Mouse (Mus musculus) heart, embryonic 15.5 days (tissue): ENCODE results near the gene Hist2h3b. TPM values are rescaled to one million over a fixed set of nuclear protein-coding genes. Genes with fewer than 3 reads are reported as not detected.
"Not testable (repeated sequence)": the region's sequence is repeated elsewhere in the genome, so short reads cannot be mapped to it uniquely, and the experiment has no call there.

ENCODE experiments used
- ATAC-seq: fragments of 200-750 bp; cut with Nextera tagmentation; replicated peaks from 2 replicates; pipeline ENCODE4 v1.8.0; 2017; ENCODE audit warnings: low read depth, moderate TSS enrichment; ENCODE audit not compliant: insufficient number of reproducible peaks, insufficient read depth, low FRiP score
- H3K27ac ChIP-seq: fragments of 300-500 bp; sonication (generic); 2 replicates; pipeline ENCODE4 v1.5.1; 2015; ENCODE audit warnings: mild to moderate bottlenecking, inconsistent platforms
- H3K27me3 ChIP-seq: fragments of 300-500 bp; sonication (generic); 2 replicates; pipeline ENCODE4 v1.6.1; 2015; ENCODE audit warnings: inconsistent platforms
- H3K36me3 ChIP-seq: fragments of 300-500 bp; sonication (generic); 2 replicates; pipeline ENCODE4 v1.6.1; 2015; ENCODE audit warnings: mild to moderate bottlenecking, inconsistent platforms
- H3K4me1 ChIP-seq: fragments of 300-500 bp; sonication (generic); replicated peaks from 2 replicates; pipeline ENCODE4 v1.6.1; 2015; ENCODE audit warnings: inconsistent platforms
- H3K4me2 ChIP-seq: fragments of 300-500 bp; sonication (generic); 2 replicates; pipeline ENCODE4 v1.6.1; 2015; ENCODE audit warnings: inconsistent platforms, mild to moderate bottlenecking, moderate library complexity
- H3K4me3 ChIP-seq: fragments of 300-500 bp; sonication (generic); 2 replicates; pipeline ENCODE4 v1.5.1; 2015; ENCODE audit warnings: mild to moderate bottlenecking, inconsistent platforms
- H3K9ac ChIP-seq: fragments of 300-500 bp; sonication (generic); 2 replicates; pipeline ENCODE4 v1.6.1; 2015; ENCODE audit warnings: mild to moderate bottlenecking, inconsistent platforms
- H3K9me3 ChIP-seq: fragments of 300-500 bp; sonication (generic); replicated peaks from 2 replicates; pipeline ENCODE4 v1.6.1; 2016; ENCODE audit warnings: inconsistent platforms
- WGBS: fragments of 180-500 bp; shearing (Covaris S2); methylation state at CpG from one replicate; pipeline ENCODE4 v1.1.7; 2015; ENCODE audit warnings: mixed read lengths; 5-methylcytosine and 5-hydroxymethylcytosine counted together
- polyA plus RNA-seq: library from polyadenylated mRNA; unstranded; fragments of >200 nt; fragmentation: Nextera tagmentation; extraction: Ambion mirVana; gene quantifications from 2 replicates; pipeline ENCODE4 v1.2.1, GENCODE M21; 2015

Hist2h3b gene
- polyA plus RNA-seq, 1 experiment from 2014 or later, result 31.1 TPM

DNA sequence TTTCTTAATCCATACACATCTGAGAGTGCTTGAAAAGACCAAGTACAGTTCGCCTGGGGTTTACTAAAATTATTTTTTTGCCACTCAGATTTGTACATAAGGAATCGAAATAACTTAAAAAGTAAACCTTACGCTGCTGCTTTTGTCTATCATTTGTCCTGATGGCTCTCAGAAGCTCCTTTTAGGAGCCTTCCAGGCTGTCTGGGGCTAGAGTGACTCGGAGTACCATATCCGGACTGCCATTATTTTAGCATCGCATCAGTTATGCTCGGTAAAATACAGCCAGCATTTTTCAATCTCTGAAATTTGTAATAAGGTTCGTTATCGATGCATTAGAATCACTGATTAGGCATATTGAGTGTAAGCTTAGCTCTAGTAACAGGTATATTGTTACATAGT, 27.7 kb upstream of the Hist2h3b start:
- WGBS, result 80% methylated on average over 9 of the region's 9 CpGs
- Histone ChIP-seq H3K9ac (peak overlapping the region; percentile 52), H3K4me3 (no peak overlapping the region), H3K9me3 (no peaks in the 10 kb centered on the region), H3K27me3 (no peaks in the 10 kb centered on the region), H3K27ac (peak overlapping the region; percentile 87), H3K4me2 (peak overlapping the region; percentile 56), H3K4me1 (peaks cover 35% of the 10 kb centered on the region), H3K36me3 (no peaks in the 10 kb centered on the region)
- no peak for ATAC-seq

DNA sequence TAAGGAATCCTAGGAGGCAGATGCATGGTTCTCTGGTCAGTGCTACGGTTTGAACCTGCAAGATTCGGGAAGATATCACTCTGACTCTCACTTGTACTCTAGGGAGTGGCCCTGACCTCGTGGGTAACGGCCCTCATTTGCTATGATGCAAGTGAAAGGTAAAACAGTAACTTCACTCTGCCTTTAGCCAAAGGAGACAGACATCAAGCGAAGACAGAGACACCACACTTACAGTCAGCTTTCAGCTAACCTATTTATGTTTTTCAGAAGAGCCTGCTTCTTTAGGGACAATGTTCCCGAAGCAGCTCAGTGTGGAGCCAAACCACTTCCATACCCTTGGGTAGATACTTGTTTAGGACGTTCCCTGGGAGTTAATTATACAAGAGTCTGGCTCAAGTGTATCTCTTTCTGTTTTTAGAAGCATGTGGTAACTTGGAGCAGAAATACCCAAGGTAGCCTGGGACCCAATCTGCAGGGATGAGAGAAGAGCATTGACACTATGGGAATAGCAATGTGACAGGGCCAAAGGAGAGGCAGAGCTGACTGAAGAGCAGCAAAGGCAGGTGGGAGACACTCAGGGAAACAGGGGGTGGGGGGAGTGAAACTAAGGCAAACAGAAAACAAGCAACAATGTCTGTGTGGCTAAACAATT, 24.4 kb upstream of the Hist2h3b start:
- Histone ChIP-seq H3K36me3 (no peaks in the 10 kb centered on the region), H3K9me3 (no peaks in the 10 kb centered on the region), H3K9ac (peak overlapping the region; percentile 66; the same call in 1 of the 2 replicates), H3K4me2 (peak overlapping the region; percentile 73), H3K4me3 (peak overlapping the region; percentile 50; the same call in 1 of the 2 replicates), H3K27ac (peak overlapping the region; percentile 96), H3K27me3 (no peaks in the 10 kb centered on the region), H3K4me1 (peaks cover 35% of the 10 kb centered on the region)
- ATAC-seq, result no peak
- 76% methylated on average over 7 of the region's 7 CpGs for WGBS

DNA sequence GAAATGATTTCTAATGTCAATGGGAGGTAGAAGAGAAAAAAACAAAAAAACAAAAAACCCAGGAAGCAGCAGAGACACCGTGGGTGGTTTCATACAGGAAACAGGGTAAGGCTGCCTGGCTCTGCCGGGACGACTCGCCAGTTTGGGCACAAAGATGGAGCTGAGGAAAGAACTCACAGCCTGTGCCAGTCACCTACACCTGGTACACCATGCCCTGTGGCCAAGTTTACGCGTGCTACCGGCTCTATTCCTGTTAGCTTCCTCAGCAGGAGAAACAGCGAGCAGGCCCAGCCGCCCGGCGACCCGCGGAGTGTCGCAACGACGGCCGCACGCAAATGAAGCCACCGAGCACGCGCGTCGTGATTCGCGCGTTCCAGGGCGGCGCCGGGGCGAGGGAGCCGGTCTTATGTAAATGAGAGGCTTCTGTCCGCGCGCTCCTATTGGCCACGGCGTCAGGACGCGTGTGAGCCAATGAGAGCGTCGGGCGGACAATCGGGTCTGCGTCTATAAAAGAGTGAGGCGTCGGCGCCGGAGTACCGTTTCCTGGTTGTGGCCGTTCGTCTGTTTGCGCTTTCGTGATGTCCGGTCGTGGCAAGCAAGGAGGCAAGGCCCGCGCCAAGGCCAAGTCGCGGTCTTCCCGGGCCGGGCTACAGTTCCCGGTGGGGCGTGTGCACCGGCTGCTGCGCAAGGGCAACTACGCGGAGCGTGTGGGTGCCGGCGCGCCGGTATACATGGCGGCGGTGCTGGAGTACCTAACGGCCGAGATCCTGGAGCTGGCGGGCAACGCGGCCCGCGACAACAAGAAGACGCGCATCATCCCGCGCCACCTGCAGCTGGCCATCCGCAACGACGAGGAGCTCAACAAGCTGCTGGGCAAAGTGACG, 23.2 kb upstream of the Hist2h3b start, which contains the start of gene Hist2h2aa1:
Gene Hist2h2aa1, plus strand, starts transcription at position 495 of the 884 bp plus-strand sequence.
- H3K4me1 ChIP-seq, result peaks cover 37% of the 10 kb centered on the region
- peak within 1 kb of the TSS; percentile 66 for H3K9ac ChIP-seq
- under 1% methylated on average over 41 of the region's 88 CpGs for WGBS
- peak; percentile 87 for ATAC-seq
- H3K4me2 ChIP-seq, result peak within 1 kb of the TSS; percentile 73
- not testable (repeated sequence) for H3K9me3 ChIP-seq, H3K27me3 ChIP-seq, H3K36me3 ChIP-seq
- H3K27ac ChIP-seq, result peak within 1 kb of the TSS; percentile 96
- peak within 1 kb of the TSS; percentile 50 for H3K4me3 ChIP-seq

DNA sequence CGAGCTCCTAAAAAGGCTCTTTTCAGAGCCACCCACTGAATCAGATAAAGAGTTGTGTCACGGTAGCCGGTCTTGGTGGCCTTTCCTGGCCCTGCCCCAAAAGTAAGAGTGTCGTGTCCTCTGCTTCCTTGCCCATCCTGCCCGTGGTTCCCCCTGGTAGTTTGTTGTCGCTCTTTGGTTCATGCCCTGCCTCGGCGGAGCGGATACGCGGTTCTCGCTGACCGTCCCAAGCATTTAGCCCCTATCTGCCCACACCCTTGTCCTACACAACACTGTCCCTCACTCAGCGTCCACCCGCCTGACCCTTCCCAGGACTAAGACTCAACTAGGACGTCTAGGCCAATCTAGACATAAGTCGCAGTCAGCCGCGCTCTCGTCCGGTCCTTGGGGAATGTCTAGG, 22.4 kb upstream of the Hist2h3b start:
- ATAC-seq, result peak; percentile 1

DNA sequence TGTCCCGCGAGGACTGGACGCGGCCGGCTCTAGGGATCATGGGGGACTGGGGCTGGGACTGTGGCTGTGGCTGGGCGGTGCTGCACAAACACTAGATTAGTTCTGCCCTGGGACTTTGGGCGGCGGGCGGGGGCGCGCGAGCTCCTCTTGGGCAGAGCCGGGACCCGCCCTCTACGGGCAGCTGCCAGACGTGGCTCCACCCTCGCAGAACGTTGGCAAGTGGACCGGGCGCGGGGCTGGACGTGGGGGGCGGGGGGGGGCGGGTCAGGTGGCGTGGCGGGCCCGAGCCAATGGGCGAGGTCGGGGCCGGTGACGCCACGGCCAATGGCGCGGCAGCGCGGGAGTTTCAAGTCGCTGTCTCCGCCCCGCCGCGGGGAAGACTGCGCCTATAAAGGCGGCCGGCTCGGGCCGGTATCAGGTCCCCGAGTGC, 22.0 kb upstream of the Hist2h3b start, which contains the start of gene Hist2h3c1:
Gene Hist2h3c1, plus strand, starts transcription at position 259 of the 430 bp plus-strand sequence.
- Histone ChIP-seq H3K4me2 (peak within 1 kb of the TSS; percentile 60), H3K4me3 (peak within 1 kb of the TSS; percentile 47), H3K9ac (peak within 1 kb of the TSS; percentile 50), H3K27ac (peak within 1 kb of the TSS; percentile 77), H3K4me1 (peaks cover 35% of the 10 kb centered on the region)
- ATAC-seq, result peak; percentile 91
- not testable (repeated sequence) for H3K36me3 ChIP-seq, H3K27me3 ChIP-seq, H3K9me3 ChIP-seq
- WGBS, result 0% methylated on average over 9 of the region's 47 CpGs

More for the DNA sequence above, 22.4 kb upstream of the Hist2h3b start:
- Histone ChIP-seq H3K4me2 (peak overlapping the region; percentile 43; the same call in 1 of the 2 replicates), H3K27ac (peak overlapping the region; percentile 77), H3K4me3 (peak overlapping the region; percentile 41), H3K4me1 (peaks cover 35% of the 10 kb centered on the region)
- H3K9ac ChIP-seq, H3K36me3 ChIP-seq, H3K27me3 ChIP-seq, H3K9me3 ChIP-seq: not testable (repeated sequence)
- 0% methylated on average over 10 of the region's 21 CpGs for WGBS

DNA sequence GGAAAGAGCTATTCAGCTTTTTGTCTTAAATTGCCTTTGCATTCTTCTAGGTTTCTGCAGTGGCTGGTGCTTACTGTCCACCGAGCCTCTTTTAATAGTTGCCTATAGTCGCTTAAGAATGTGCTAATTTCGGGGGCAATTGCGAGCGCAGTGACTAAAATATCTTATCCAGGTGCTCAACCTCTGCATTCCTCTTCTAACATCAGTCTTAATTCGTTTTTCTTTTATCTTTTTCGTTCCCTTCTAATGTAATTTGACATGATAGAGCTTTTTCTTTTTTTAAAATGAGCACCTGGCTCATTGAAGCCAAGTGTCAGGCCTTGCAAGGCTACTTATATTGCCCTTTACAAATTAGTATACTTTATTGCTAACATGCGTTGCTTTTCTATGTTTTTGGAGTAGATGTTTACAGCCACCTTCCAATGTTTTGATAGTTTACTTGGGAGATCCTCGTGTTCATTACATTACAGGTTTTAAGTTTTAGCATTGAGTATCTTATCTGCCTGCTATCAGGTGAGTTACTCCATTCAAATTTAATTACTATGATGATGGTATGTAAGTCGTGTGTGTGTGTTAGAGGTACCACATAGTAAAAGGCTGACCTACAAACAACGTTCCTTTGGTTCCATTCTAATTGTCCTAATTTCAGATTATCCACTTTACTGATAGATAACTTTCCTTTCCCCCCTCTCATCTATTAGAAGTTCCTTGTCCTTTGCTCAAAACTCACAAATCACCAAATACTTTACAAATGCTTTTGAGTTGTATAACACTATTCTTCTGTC, 20.9 kb upstream of the Hist2h3b start:
- peaks cover 35% of the 10 kb centered on the region for H3K4me1 ChIP-seq
- no peaks in the 10 kb centered on the region for H3K9me3 ChIP-seq
- H3K4me3 ChIP-seq, result peak overlapping the region; percentile 47
- no peak for ATAC-seq
- H3K4me2 ChIP-seq, result peak overlapping the region; percentile 60
- H3K27ac ChIP-seq, result peak overlapping the region; percentile 27; the same call in 1 of the 2 replicates
- H3K27me3 ChIP-seq, result no peaks in the 10 kb centered on the region
- H3K36me3 ChIP-seq, result no peaks in the 10 kb centered on the region
- H3K9ac ChIP-seq, result peak overlapping the region; percentile 50
- 9% methylated on average over 11 of the region's 11 CpGs for WGBS

DNA sequence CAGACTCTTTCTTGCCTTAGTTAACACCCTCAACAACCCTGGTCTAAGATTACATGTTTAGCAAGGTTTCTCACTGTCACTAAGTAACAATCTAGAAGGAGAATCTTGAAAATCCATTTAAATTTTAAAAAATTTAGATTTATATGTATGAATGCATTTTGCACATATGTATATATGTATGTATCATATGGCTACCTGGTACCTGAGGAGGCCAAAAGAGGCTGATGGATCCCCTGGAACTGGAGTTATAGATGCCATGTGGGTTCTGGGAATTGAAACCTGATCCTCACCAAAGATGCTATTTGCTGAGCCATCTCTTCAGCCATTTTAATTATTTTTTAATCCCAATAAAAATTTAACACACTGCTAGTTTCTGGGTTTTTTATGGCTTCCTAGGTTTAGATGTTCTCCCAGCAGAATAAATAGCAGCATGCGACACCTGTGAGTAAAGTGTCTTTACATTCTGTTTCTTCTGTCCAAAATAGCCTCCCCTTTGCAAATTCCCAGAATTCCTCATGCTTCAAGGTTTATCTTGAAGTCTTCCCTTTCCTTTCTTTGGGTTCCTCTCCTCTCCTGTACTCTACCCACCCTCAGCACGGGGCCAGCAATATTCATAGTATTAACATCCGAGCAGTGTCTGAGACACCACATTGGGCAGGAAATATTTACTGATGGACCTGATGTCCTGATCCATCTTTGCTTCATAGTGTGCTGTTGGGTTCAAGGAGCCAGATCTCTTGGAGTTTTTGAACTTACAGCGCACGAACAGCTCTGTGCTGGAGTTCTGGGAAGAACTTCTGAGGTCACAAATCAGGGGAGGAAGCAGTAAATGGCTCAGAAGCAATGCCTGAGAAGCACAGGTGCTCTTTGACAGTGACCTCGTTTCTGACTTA, 20.1 kb upstream of the Hist2h3b start:
- peak overlapping the region; percentile 60 for H3K4me2 ChIP-seq
- H3K4me1 ChIP-seq, result peaks cover 32% of the 10 kb centered on the region
- no peaks in the 10 kb centered on the region for H3K27me3 ChIP-seq
- H3K9ac ChIP-seq, result peak overlapping the region; percentile 18; the same call in 1 of the 2 replicates
- no peaks in the 10 kb centered on the region for H3K36me3 ChIP-seq
- H3K9me3 ChIP-seq, result no peaks in the 10 kb centered on the region
- peak overlapping the region; percentile 4 for H3K27ac ChIP-seq
- peak overlapping the region; percentile 47 for H3K4me3 ChIP-seq
- 44% methylated on average over 6 of the region's 6 CpGs for WGBS
- no peak for ATAC-seq

DNA sequence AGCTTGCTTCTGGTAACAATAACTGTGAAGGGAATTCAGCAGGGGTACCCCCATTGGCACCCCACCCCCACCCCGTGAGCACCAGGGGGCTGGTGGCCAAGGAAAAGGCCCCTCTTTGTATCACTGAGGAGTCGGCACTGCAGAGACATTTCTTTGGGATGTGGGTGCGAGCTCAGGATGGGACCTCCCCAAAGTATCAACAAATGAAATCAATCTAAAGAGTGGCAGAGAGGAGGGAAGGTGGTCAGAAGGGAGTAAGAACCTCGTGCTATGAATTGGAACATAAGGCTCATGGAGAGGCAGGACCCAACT, 19.5 kb upstream of the Hist2h3b start:
- no peaks in the 10 kb centered on the region for H3K9me3 ChIP-seq
- 0 out of 2 replicates have a peak overlapping the region, but pooled peaks have one; percentile 47 for H3K4me3 ChIP-seq
- no peak for ATAC-seq
- WGBS, result 51% methylated on average over 4 of the region's 4 CpGs
- H3K27ac ChIP-seq, result peak overlapping the region; percentile 4; the same call in 1 of the 2 replicates
- no peaks in the 10 kb centered on the region for H3K36me3 ChIP-seq
- peak overlapping the region; percentile 60 for H3K4me2 ChIP-seq
- H3K27me3 ChIP-seq, result no peaks in the 10 kb centered on the region
- H3K9ac ChIP-seq, result peak overlapping the region; percentile 18; the same call in 1 of the 2 replicates
- peaks cover 26% of the 10 kb centered on the region for H3K4me1 ChIP-seq

DNA sequence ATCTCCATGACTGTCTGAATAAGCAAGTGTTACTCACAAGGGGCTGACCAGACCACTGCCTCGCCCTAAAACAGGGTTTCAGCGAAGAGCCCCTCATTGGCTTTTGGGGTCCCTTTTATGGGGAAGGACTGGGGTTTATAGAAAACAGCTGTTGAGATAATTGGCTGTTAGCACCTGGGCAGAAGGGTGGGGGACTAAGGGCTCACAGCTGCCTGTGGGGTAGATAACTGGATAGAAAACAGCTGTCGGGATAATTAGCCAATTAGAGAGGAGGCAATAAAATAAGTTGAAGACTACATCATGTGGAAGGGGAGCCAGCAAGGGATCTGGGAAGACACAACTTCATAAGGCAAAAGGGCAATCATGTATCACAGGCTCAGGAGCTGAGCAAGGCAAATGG, 17.6 kb upstream of the Hist2h3b start:
- 71% methylated on average over 3 of the region's 3 CpGs for WGBS
- no peak overlapping the region for H3K4me2 ChIP-seq
- no peaks in the 10 kb centered on the region for H3K36me3 ChIP-seq
- no peaks in the 10 kb centered on the region for H3K9me3 ChIP-seq
- no peaks in the 10 kb centered on the region for H3K27me3 ChIP-seq
- no peak for ATAC-seq
- no peak overlapping the region for H3K9ac ChIP-seq
- H3K27ac ChIP-seq, result no peak overlapping the region
- peaks cover 22% of the 10 kb centered on the region for H3K4me1 ChIP-seq
- no peak overlapping the region for H3K4me3 ChIP-seq

DNA sequence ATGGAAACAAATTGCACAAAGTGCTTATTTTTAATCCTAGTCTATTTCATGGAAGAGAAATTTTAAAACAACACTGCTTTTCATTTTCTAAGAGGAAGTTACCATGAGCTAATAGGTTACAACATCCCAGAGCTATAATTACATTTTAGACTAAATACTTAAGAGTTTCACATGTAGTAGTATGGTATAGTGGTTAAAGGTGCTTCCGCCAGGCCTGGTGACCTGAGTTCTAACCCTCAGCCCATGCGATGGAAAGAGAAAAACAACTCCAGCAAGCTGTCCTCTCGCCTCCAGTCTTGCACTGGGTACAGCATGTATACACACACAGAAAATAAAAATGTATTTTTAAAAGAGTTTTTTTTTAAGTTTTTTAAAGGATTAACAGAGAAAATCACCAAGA, 16.7 kb upstream of the Hist2h3b start:
- Histone ChIP-seq H3K36me3 (no peaks in the 10 kb centered on the region), H3K9me3 (no peaks in the 10 kb centered on the region), H3K4me2 (no peak overlapping the region), H3K27ac (no peak overlapping the region), H3K4me3 (no peak overlapping the region), H3K9ac (no peak overlapping the region), H3K4me1 (peaks cover 25% of the 10 kb centered on the region), H3K27me3 (no peaks in the 10 kb centered on the region)
- no peak for ATAC-seq
- WGBS, result 86% methylated on average over 3 of the region's 3 CpGs
